Mouse (Mus musculus) MEL (cell line): ENCODE measurements around the gene Nlrp6. TPM values are rescaled to one million over a fixed set of nuclear protein-coding genes. Genes with fewer than 3 reads are reported as not detected.

Experiments used
- DNase-seq: peaks from one replicate; pipeline ENCODE4 v3.0.0; 2011; ENCODE audit warnings: low read depth, low spot score
- H3K27ac ChIP-seq: 2 replicates; pipeline ENCODE4 v1.5.1; 2012; ENCODE audit warnings: low read depth, mild to moderate bottlenecking, control low read depth, low read length, moderate library complexity; ENCODE audit not compliant: control insufficient read depth
- H3K27me3 ChIP-seq, 2 experiments: fragments of 150-350 bp in 1 of 2; sonication (generic) in 1 of 2; 2 replicates each; pipeline ENCODE4 v1.6.1; 2012; ENCODE audit warnings: low read length in 2 of 2, mild to moderate bottlenecking in 2 of 2, improper control_type of control experiment in 1 of 2, moderate library complexity in 1 of 2; ENCODE audit not compliant: insufficient read depth in 2 of 2, control insufficient read depth in 1 of 2
- H3K36me3 ChIP-seq, 2 experiments: 2 replicates each; pipeline ENCODE4 v1.6.1; 2012 to 2014; ENCODE audit warnings: low read length in 2 of 2, improper control_type of control experiment in 1 of 2, inconsistent platforms in 1 of 2, mild to moderate bottlenecking in 1 of 2; ENCODE audit not compliant: insufficient read depth in 2 of 2, control insufficient read depth in 1 of 2
- H3K4me1 ChIP-seq, 2 experiments: fragments of 150-350 bp in 1 of 2; sonication (generic) in 1 of 2; 2 replicates each; pipeline ENCODE4 v1.6.1; 2012; ENCODE audit warnings: low read length in 2 of 2, improper control_type of control experiment in 1 of 2, mild to moderate bottlenecking in 1 of 2; ENCODE audit not compliant: insufficient read depth in 2 of 2, control insufficient read depth in 1 of 2
- H3K4me3 ChIP-seq, 2 experiments: fragments of 150-350 bp in 1 of 2; sonication (generic) in 1 of 2; 2 replicates each; pipeline ENCODE4 v1.5.1; 2012; ENCODE audit warnings: low read depth in 2 of 2, low read length in 2 of 2, mild to moderate bottlenecking in 2 of 2, moderate library complexity in 2 of 2, control low read depth in 1 of 2, improper control_type of control experiment in 1 of 2; ENCODE audit not compliant: control insufficient read depth in 1 of 2, insufficient read depth in 1 of 2
- H3K79me2 ChIP-seq: 2 replicates; pipeline ENCODE4 v1.6.1; 2012; ENCODE audit warnings: mild to moderate bottlenecking, low read length, moderate library complexity; ENCODE audit not compliant: control insufficient read depth, poor library complexity, insufficient read depth
- H3K9ac ChIP-seq: 2 replicates; pipeline ENCODE4 v1.6.1; 2012; ENCODE audit warnings: low read depth, mild to moderate bottlenecking, control low read depth, low read length, moderate library complexity; ENCODE audit not compliant: control insufficient read depth, poor library complexity, severe bottlenecking
- H3K9me3 ChIP-seq: fragments of 150-350 bp; sonication (generic); replicated peaks from 2 replicates; pipeline ENCODE4 v1.6.1; 2012; ENCODE audit warnings: mild to moderate bottlenecking, low read length, improper control_type of control experiment, moderate library complexity; ENCODE audit not compliant: insufficient read depth
- BHLHE40 ChIP-seq: IDR thresholded peaks from 2 replicates; pipeline ENCODE4 v1.6.1; 2012; ENCODE audit warnings: low read depth, mild to moderate bottlenecking, inconsistent platforms, low read length, improper control_type of control experiment, borderline replicate concordance
- CHD1 ChIP-seq: IDR thresholded peaks from 2 replicates; pipeline ENCODE4 v1.6.1; 2012; ENCODE audit warnings: low read depth, mild to moderate bottlenecking, inconsistent platforms, low read length, improper control_type of control experiment
- E2F4 ChIP-seq: IDR thresholded peaks from 2 replicates; pipeline ENCODE4 v1.6.1; 2011; ENCODE audit warnings: low read depth, low read length, improper control_type of control experiment, borderline replicate concordance
- ELF1 ChIP-seq: IDR thresholded peaks from 2 replicates; pipeline ENCODE4 v1.6.1; 2014; ENCODE audit warnings: low read depth, mild to moderate bottlenecking, inconsistent platforms, low read length, improper control_type of control experiment, moderate library complexity
- EP300 ChIP-seq, 2 experiments: IDR thresholded peaks; 2 replicates each; pipeline ENCODE4 v1.6.1; 2011; ENCODE audit warnings: improper control_type of control experiment in 2 of 2, low read length in 2 of 2, low read depth in 1 of 2, mild to moderate bottlenecking in 1 of 2
- MEF2A ChIP-seq: IDR thresholded peaks from 2 replicates; pipeline ENCODE4 v1.6.1; 2014; ENCODE audit warnings: low read depth, mild to moderate bottlenecking, inconsistent platforms, low read length, improper control_type of control experiment; ENCODE audit not compliant: poor library complexity, insufficient replicate concordance, severe bottlenecking; ENCODE audit errors: extremely low read depth
- MXI1 ChIP-seq: IDR thresholded peaks from 2 replicates; pipeline ENCODE4 v1.6.1; 2011; ENCODE audit warnings: mild to moderate bottlenecking, low read depth, low read length, improper control_type of control experiment
- MYB ChIP-seq: IDR thresholded peaks from 2 replicates; pipeline ENCODE4 v1.6.1; 2011; ENCODE audit warnings: mild to moderate bottlenecking, low read depth, low read length, improper control_type of control experiment
- MYC ChIP-seq: IDR thresholded peaks from 2 replicates; pipeline ENCODE4 v1.6.1; 2011; ENCODE audit warnings: low read depth, mild to moderate bottlenecking, low read length, improper control_type of control experiment, moderate library complexity
- NRF1 ChIP-seq: IDR thresholded peaks from 2 replicates; pipeline ENCODE4 v1.6.1; 2014; ENCODE audit warnings: low read depth, mild to moderate bottlenecking, inconsistent platforms, low read length, improper control_type of control experiment, moderate library complexity; ENCODE audit not compliant: poor library complexity, insufficient read depth, severe bottlenecking
- RAD21 ChIP-seq: IDR thresholded peaks from 2 replicates; pipeline ENCODE4 v1.6.1; 2011; ENCODE audit warnings: mild to moderate bottlenecking, low read depth, low read length, improper control_type of control experiment
- RCOR1 ChIP-seq: IDR thresholded peaks from 2 replicates; pipeline ENCODE4 v1.6.1; 2012; ENCODE audit warnings: low read depth, mild to moderate bottlenecking, inconsistent platforms, low read length, improper control_type of control experiment
- SIN3A ChIP-seq: IDR thresholded peaks from 2 replicates; pipeline ENCODE4 v1.6.1; 2012; ENCODE audit warnings: low read length, improper control_type of control experiment, inconsistent platforms
- SMC3 ChIP-seq: IDR thresholded peaks from 2 replicates; pipeline ENCODE4 v1.6.1; 2011; ENCODE audit warnings: low read depth, low read length, improper control_type of control experiment
- TAL1 ChIP-seq: IDR thresholded peaks from 2 replicates; pipeline ENCODE4 v1.6.1; 2012; ENCODE audit warnings: mild to moderate bottlenecking, inconsistent platforms, low read length, moderate library complexity, mixed read lengths
- TBP ChIP-seq: IDR thresholded peaks from 2 replicates; pipeline ENCODE4 v1.8.0; 2011; ENCODE audit warnings: low read depth, low read length, improper control_type of control experiment
- TCF12 ChIP-seq: IDR thresholded peaks from 2 replicates; pipeline ENCODE4 v1.6.1; 2014; ENCODE audit warnings: low read depth, mild to moderate bottlenecking, inconsistent platforms, low read length, improper control_type of control experiment, moderate library complexity
- UBTF ChIP-seq: IDR thresholded peaks from 2 replicates; pipeline ENCODE4 v1.6.1; 2012; ENCODE audit warnings: low read depth, mild to moderate bottlenecking, inconsistent platforms, low read length, improper control_type of control experiment, moderate library complexity, borderline replicate concordance; ENCODE audit not compliant: insufficient read depth
- USF1 ChIP-seq: IDR thresholded peaks from 2 replicates; pipeline ENCODE4 v1.6.1; 2014; ENCODE audit warnings: low read depth, mild to moderate bottlenecking, inconsistent platforms, low read length, improper control_type of control experiment, moderate library complexity
- USF2 ChIP-seq, 2 experiments: IDR thresholded peaks; 2 replicates each; pipeline ENCODE4 v1.6.1; 2011 to 2012; ENCODE audit warnings: improper control_type of control experiment in 2 of 2, low read length in 2 of 2, borderline replicate concordance in 1 of 2, inconsistent platforms in 1 of 2, low read depth in 1 of 2, mild to moderate bottlenecking in 1 of 2; ENCODE audit not compliant: insufficient read depth in 1 of 2
- ZC3H11A ChIP-seq: IDR thresholded peaks from 2 replicates; pipeline ENCODE4 v1.6.1; 2012; ENCODE audit warnings: low read depth, mild to moderate bottlenecking, inconsistent platforms, low read length, improper control_type of control experiment
- ZKSCAN1 ChIP-seq: IDR thresholded peaks from 2 replicates; pipeline ENCODE4 v1.6.1; 2012; ENCODE audit warnings: low read depth, mild to moderate bottlenecking, inconsistent platforms, low read length, improper control_type of control experiment, moderate library complexity
- ZMIZ1 ChIP-seq: IDR thresholded peaks from 2 replicates; pipeline ENCODE4 v1.6.1; 2012; ENCODE audit warnings: low read depth, mild to moderate bottlenecking, inconsistent platforms, low read length, improper control_type of control experiment, moderate library complexity
- ZNF384 ChIP-seq: IDR thresholded peaks from 2 replicates; pipeline ENCODE4 v1.6.1; 2012; ENCODE audit warnings: low read depth, mild to moderate bottlenecking, inconsistent platforms, low read length, improper control_type of control experiment
- polyA plus RNA-seq, 2 experiments: library from polyadenylated mRNA; stranded (reverse) in 1 of 2; unstranded in 1 of 2; fragments of >175 nt in 1 of 2; fragments of >200 nt in 1 of 2; gene quantifications; 2 replicates each; pipeline versions ENCODE4 v1.2.1 to v1.2.4; 2012; ENCODE audit warnings: low replicate concordance in 2 of 2, low read depth in 1 of 2; ENCODE audit not compliant: insufficient read length in 2 of 2, insufficient read depth in 1 of 2, missing spikeins in 1 of 2
- total RNA-seq: library from RNA; depleted of rRNA; stranded (reverse); fragments of 300-350 nt; gene quantifications from 2 replicates; pipeline ENCODE4 v1.2.3, GENCODE M21; 2012

Gene Nlrp6
- total and polyA plus RNA-seq, 3 experiments = not detected

DNA sequence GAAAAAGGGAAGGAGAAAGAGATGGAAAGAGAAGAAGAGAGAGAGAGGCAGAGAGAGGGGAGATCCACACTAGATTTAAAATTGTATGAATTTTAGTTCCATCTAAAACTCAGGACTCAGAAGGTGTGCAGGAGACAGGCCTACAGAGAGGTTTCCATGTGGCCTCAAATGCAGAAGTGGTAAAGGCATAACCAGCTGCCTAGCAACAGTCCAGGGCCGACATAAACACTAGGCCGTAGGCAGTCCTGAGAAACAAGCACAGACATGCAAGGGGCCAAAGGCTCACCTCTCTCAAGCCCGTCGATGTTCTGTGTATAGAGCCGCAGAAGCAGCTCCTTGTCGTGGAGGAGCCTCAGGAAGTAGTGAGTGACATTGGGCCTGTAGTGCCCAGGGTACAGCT is 43.3 kb upstream of the Nlrp6 start:
- Histone ChIP-seq H3K4me1 (peaks cover 0 to 10% of the 10 kb centered on the region in 2 experiments; a peak in 2 of 4 replicates), H3K27ac (no peak overlapping the region), H3K9me3 (no peaks in the 10 kb centered on the region), H3K79me2 (peaks cover 4% of the 10 kb centered on the region), H3K9ac (no peak overlapping the region), H3K36me3 (peaks cover 0 to 11% of the 10 kb centered on the region in 2 experiments; a peak in 2 of 4 replicates), H3K4me3 (no peak overlapping the region), H3K27me3 (no peaks in the 10 kb centered on the region)
- TF ChIP-seq RAD21 = no peak
- TF ChIP-seq ZC3H11A = no peak
- TF ChIP-seq E2F4 = no peak
- no peak for TF ChIP-seq MEF2A
- no peak for TF ChIP-seq TAL1
- no peak for TF ChIP-seq SIN3A
- TF ChIP-seq ELF1 = no peak
- TF ChIP-seq NRF1 = no peak
- no peak for TF ChIP-seq TCF12
- no peak for TF ChIP-seq UBTF
- no peak for TF ChIP-seq USF1
- TF ChIP-seq EP300 (IDR thresholded peaks at IDR 0.05; ENCODE audit: low read depth in 1 of 2, low read length in 2 of 2) = no peak
- no peak for TF ChIP-seq MYC
- DNase-seq = no peak

DNA sequence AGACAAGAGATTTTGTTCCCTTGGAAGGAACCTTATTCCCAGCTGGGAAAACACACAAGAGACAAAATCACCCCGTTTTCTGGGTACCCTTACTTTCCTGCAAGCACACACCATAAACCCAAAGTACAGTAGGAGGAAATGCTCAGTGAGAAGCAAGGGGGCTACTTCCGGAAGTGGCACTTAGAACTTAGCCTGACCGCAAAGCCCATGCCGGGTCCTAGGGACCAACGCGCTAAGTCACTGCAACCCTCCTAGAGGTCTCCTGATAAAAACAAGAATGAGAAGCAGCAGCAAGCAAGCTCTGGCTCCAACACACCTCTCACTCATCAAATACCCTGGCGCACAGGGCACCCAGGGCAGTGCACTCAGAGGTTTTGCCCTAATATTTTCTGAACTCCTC is 41.3 kb upstream of the Nlrp6 start:
- H3K27me3 ChIP-seq = no peaks in the 10 kb centered on the region
- H3K27ac ChIP-seq = no peak overlapping the region
- no peaks in the 10 kb centered on the region for H3K9me3 ChIP-seq
- H3K79me2 ChIP-seq = peaks cover 15% of the 10 kb centered on the region
- TF ChIP-seq TBP = no peak
- TF ChIP-seq USF1 = no peak
- TF ChIP-seq USF2 (IDR thresholded peaks at IDR 0.05; ENCODE audit: borderline replicate concordance in 1 of 2, insufficient read depth in 1 of 2, low read depth in 1 of 2, low read length in 2 of 2) = no peak
- no peak for TF ChIP-seq RAD21
- no peak for TF ChIP-seq BHLHE40
- TF ChIP-seq ZNF384 = no peak
- no peak for TF ChIP-seq NRF1
- TF ChIP-seq UBTF = no peak
- TF ChIP-seq MXI1 = no peak
- TF ChIP-seq E2F4 = no peak
- no peak for TF ChIP-seq SMC3
- TF ChIP-seq ZKSCAN1 = no peak
- no peak for TF ChIP-seq ZMIZ1
- TF ChIP-seq MEF2A = no peak
- no peak for TF ChIP-seq CHD1
- no peak for TF ChIP-seq RCOR1
- TF ChIP-seq MYB = no peak
- H3K36me3 ChIP-seq = peaks cover 0 to 18% of the 10 kb centered on the region in 2 experiments; a peak in 2 of 4 replicates
- DNase-seq = no peak
- H3K4me3 ChIP-seq = no peak overlapping the region
- peaks cover 0 to 14% of the 10 kb centered on the region in 2 experiments; a peak in 3 of 4 replicates for H3K4me1 ChIP-seq
- H3K9ac ChIP-seq = no peak overlapping the region
